Mouse (Mus musculus) forebrain, postnatal 0 days (tissue): Measurements from ENCODE around the gene Gnl3l. TPM values are rescaled to one million over a fixed set of nuclear protein-coding genes. Genes with fewer than 3 reads are reported as not detected.

Source experiments
- ATAC-seq: fragments of 200-750 bp; cut with Nextera tagmentation; 2 replicates; pipeline ENCODE4 v1.8.0; 2017; ENCODE audit warnings: mild to moderate bottlenecking, moderate library complexity
- DNase-seq: peaks from one replicate; pipeline ENCODE4 v3.0.0-alpha.2; 2015
- H3K27ac ChIP-seq: fragments of 300-500 bp; sonication (generic); 2 replicates; pipeline ENCODE4 v1.5.1; 2014; ENCODE audit warnings: low read depth, mild to moderate bottlenecking, antibody characterized with exemption, low read length, moderate library complexity, mixed read lengths
- H3K27me3 ChIP-seq: fragments of 300-500 bp; sonication (generic); 2 replicates; pipeline ENCODE4 v1.6.1; 2014; ENCODE audit warnings: mild to moderate bottlenecking, low read length, mixed read lengths; ENCODE audit not compliant: insufficient read depth
- H3K36me3 ChIP-seq: fragments of 300-500 bp; sonication (generic); 2 replicates; pipeline ENCODE4 v1.6.1; 2014; ENCODE audit warnings: mild to moderate bottlenecking, moderate library complexity; ENCODE audit not compliant: insufficient read depth
- H3K4me1 ChIP-seq: fragments of 300-500 bp; sonication (generic); 2 replicates; pipeline ENCODE4 v1.6.1; 2014; ENCODE audit warnings: antibody characterized with exemption; ENCODE audit not compliant: insufficient read depth
- H3K4me2 ChIP-seq: fragments of 300-500 bp; sonication (generic); 2 replicates; pipeline ENCODE4 v1.6.1; 2014; ENCODE audit warnings: low read depth, mild to moderate bottlenecking, moderate library complexity
- H3K4me3 ChIP-seq: fragments of 300-500 bp; sonication (generic); 2 replicates; pipeline ENCODE4 v1.5.1; 2014; ENCODE audit warnings: low read depth, low read length, mixed read lengths
- H3K9ac ChIP-seq: fragments of 300-500 bp; sonication (generic); 2 replicates; pipeline ENCODE4 v1.6.1; 2014; ENCODE audit warnings: mild to moderate bottlenecking
- H3K9me3 ChIP-seq: fragments of 300-500 bp; sonication (generic); 2 replicates; pipeline ENCODE4 v1.6.1; 2016; ENCODE audit warnings: low read length
- CTCF ChIP-seq: sonication (generic); IDR thresholded peaks from 2 replicates; pipeline ENCODE4 v1.5.1; 2016; ENCODE audit warnings: antibody characterized with exemption, control low read depth, low read depth
- WGBS: fragments of 180-500 bp; shearing (Covaris S2); extraction: QIAGEN DNeasy Blood & Tissue Kit; methylation state at CpG from one replicate; pipeline ENCODE4 v1.1.7; 2014; 5-methylcytosine and 5-hydroxymethylcytosine counted together
- polyA plus RNA-seq: library from polyadenylated mRNA; unstranded; fragments of >200 nt; fragmentation: Nextera tagmentation; extraction: Ambion mirVana; gene quantifications from 2 replicates; pipeline ENCODE4 v1.2.1, GENCODE M21; 2015
- total RNA-seq: library from RNA; depleted of rRNA; stranded (reverse); fragments of >200 nt; gene quantifications from 2 replicates; pipeline ENCODE4 v1.2.3, GENCODE M21; 2014

Gnl3l gene
- total and polyA plus RNA-seq, 2 experiments from 2014 or later, result 98.6 to 179 TPM

- ATAC-seq (no peak), DNase-seq (no peak)
- no peak for TF ChIP-seq CTCF
- no peak overlapping the region for H3K4me3 ChIP-seq
- 74% methylated on average over 3 of the region's 3 CpGs for WGBS
- no peaks in the 10 kb centered on the region for H3K36me3 ChIP-seq
- H3K27me3 ChIP-seq, result no peaks in the 10 kb centered on the region
- no peak overlapping the region for H3K27ac ChIP-seq
- H3K4me2 ChIP-seq, result no peak overlapping the region
- no peaks in the 10 kb centered on the region for H3K4me1 ChIP-seq
- H3K9ac ChIP-seq, result no peak overlapping the region
- H3K9me3 ChIP-seq, result no peaks in the 10 kb centered on the region
Observed at GRCm38 (mm10) chrX:151031400-151031799, 14.3 kb upstream of the Gnl3l start.

GRCm38 (mm10) chrX:151018798-151019197, 1.7 kb upstream of the Gnl3l start:
- no peaks in the 10 kb centered on the region for H3K36me3 ChIP-seq
- H3K9me3 ChIP-seq, result no peaks in the 10 kb centered on the region
- no peak overlapping the region for H3K4me3 ChIP-seq
- DNase-seq, result no peak
- H3K27ac ChIP-seq, result 0 out of 2 replicates have a peak overlapping the region, but pooled peaks have one; percentile 85
- TF ChIP-seq CTCF, result no peak
- H3K9ac ChIP-seq, result no peak overlapping the region
- no peak overlapping the region; the same call in 1 of the 2 replicates for H3K4me2 ChIP-seq
- H3K4me1 ChIP-seq, result no peaks in the 10 kb centered on the region
- WGBS, result 79% methylated on average over 3 of the region's 3 CpGs
- no peaks in the 10 kb centered on the region for H3K27me3 ChIP-seq
- ATAC-seq, result no peak

GRCm38 (mm10) chrX:151017897-151018296, 775 bp upstream of the Gnl3l start:
- no peaks in the 10 kb centered on the region for H3K27me3 ChIP-seq
- no peak for DNase-seq
- peak overlapping the region; percentile 85 for H3K27ac ChIP-seq
- H3K9ac ChIP-seq, result peak overlapping the region; percentile 53
- ATAC-seq, result no peak
- 28% methylated on average over 3 of the region's 3 CpGs for WGBS
- H3K4me3 ChIP-seq, result peak overlapping the region; percentile 44
- H3K4me1 ChIP-seq, result no peaks in the 10 kb centered on the region
- H3K36me3 ChIP-seq, result no peaks in the 10 kb centered on the region
- H3K9me3 ChIP-seq, result no peaks in the 10 kb centered on the region
- peak overlapping the region; percentile 48 for H3K4me2 ChIP-seq
- no peak for TF ChIP-seq CTCF

GRCm38 (mm10) chrX:150996775-150997174, 20.3 kb downstream of the Gnl3l start:
- no peak for ATAC-seq
- TF ChIP-seq CTCF, result no peak
- no peak overlapping the region for H3K9ac ChIP-seq
- no peak overlapping the region for H3K27ac ChIP-seq
- H3K27me3 ChIP-seq, result no peaks in the 10 kb centered on the region
- peaks cover 36% of the 10 kb centered on the region for H3K36me3 ChIP-seq
- H3K9me3 ChIP-seq, result no peaks in the 10 kb centered on the region
- no peaks in the 10 kb centered on the region for H3K4me1 ChIP-seq
- no peak overlapping the region for H3K4me2 ChIP-seq
- H3K4me3 ChIP-seq, result no peak overlapping the region
- no peak for DNase-seq
- WGBS, result 85% methylated on average over 3 of the region's 3 CpGs

GRCm38 (mm10) chrX:150981621-150982020, 35.5 kb downstream of the Gnl3l start:
- WGBS, result 70% methylated on average over 1 of the region's 1 CpGs
- no peak overlapping the region for H3K4me3 ChIP-seq
- DNase-seq (no peak), ATAC-seq (no peak)
- no peak for TF ChIP-seq CTCF
- no peak overlapping the region for H3K9ac ChIP-seq
- no peaks in the 10 kb centered on the region for H3K4me1 ChIP-seq
- peaks cover 7% of the 10 kb centered on the region for H3K36me3 ChIP-seq
- H3K9me3 ChIP-seq, result no peaks in the 10 kb centered on the region
- no peaks in the 10 kb centered on the region for H3K27me3 ChIP-seq
- H3K4me2 ChIP-seq, result no peak overlapping the region
- no peak overlapping the region for H3K27ac ChIP-seq

- Histone ChIP-seq H3K27me3 (no peaks in the 10 kb centered on the region), H3K9me3 (no peaks in the 10 kb centered on the region), H3K4me1 (no peaks in the 10 kb centered on the region), H3K27ac (no peak overlapping the region), H3K9ac (no peak overlapping the region), H3K4me2 (no peak overlapping the region), H3K4me3 (no peak overlapping the region), H3K36me3 (no peaks in the 10 kb centered on the region)
- ATAC-seq (no peak), DNase-seq (no peak)
- no peak for TF ChIP-seq CTCF
- WGBS, result 66% methylated on average over 5 of the region's 5 CpGs
Observed at GRCm38 (mm10) chrX:150975424-150975823, 41.7 kb downstream of the Gnl3l start.

GRCm38 (mm10) chrX:150963027-150963426, 54.1 kb downstream of the Gnl3l start:
- H3K4me2 ChIP-seq, result no peak overlapping the region
- no peak for ATAC-seq
- no peak for DNase-seq

More at GRCm38 (mm10) chrX:150963027-150963426, 54.1 kb downstream of the Gnl3l start:
- Histone ChIP-seq H3K4me3 (no peak overlapping the region), H3K36me3 (no peaks in the 10 kb centered on the region), H3K9ac (no peak overlapping the region), H3K9me3 (no peaks in the 10 kb centered on the region), H3K27ac (no peak overlapping the region), H3K4me1 (no peaks in the 10 kb centered on the region), H3K27me3 (no peaks in the 10 kb centered on the region)
- 0 out of 2 replicates have a peak, but pooled peaks have one; percentile 4 for TF ChIP-seq CTCF
- 29% methylated on average over 2 of the region's 2 CpGs for WGBS
